20 mouse cellular contexts compared by ENCODE assay signal in the genomic region with DNA sequence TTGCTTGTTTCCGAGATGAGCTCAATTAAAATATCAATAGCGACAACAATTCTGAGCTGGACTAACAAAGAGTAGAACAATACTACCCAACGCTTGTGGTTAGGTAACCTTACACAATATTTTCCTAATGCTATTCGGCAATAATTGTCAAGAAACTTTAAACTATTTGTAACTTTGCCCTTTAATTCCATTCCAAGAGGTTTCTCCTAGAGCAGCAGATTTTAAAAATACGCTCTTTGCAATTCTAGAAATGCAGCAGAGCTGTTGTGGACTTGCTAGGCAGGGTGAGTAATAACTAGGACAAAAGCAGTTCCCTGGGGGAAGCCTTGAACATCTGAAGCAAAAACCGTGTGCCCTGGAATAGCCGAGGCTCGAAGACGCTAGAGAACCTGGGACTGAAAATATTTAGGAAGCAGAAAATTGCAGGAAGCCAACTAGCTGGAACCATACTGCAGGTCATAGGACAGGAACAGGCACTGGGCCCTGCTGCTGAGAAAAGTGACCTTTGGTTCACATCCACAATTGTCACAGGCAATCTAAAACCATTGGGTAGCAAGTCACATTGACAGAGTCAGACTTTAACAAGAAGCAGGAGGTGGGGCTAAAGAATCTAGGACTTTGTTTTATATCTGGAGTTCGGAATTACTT. TPM values are rescaled to one million over a fixed set of nuclear protein-coding genes. Genes with fewer than 3 reads are reported as not detected.
DNase-seq lines count a peak whose midpoint lies in the region; ATAC-seq lines count a peak whose summit lies in the region.
"Had no signal": no experiment of that assay in that cellular context is flagged by ENCODE, and none has a peak within 500 bp of the region (broad histone marks: within the 10 kb centered on the region; RNA-seq: fewer than 3 reads in every experiment).

No protein-coding gene starts in this region.

- H3K36me3 ChIP-seq in kidney, embryonic 15.5 days: no peaks in the 10 kb centered on the region
- no peaks in the 10 kb centered on the region for H3K36me3 ChIP-seq in embryonic facial prominence, embryonic 10.5 days (replicated peaks)
- H3K36me3 ChIP-seq: embryonic facial prominence, embryonic 15.5 days; heart, embryonic 13.5 days; hindbrain, embryonic 15.5 days; midbrain, embryonic 10.5 days had no signal

- WGBS in kidney, embryonic 15.5 days: 66% methylated on average over 10 of the region's 10 CpGs
- WGBS in embryonic facial prominence, embryonic 10.5 days: 72% methylated on average over 10 of the region's 10 CpGs
- 57% methylated on average over 10 of the region's 10 CpGs for WGBS in large intestine, adult 2 months

- no peak overlapping the region for H3K4me3 ChIP-seq in kidney, embryonic 15.5 days (replicated peaks)
- H3K4me3 ChIP-seq in embryonic facial prominence, embryonic 10.5 days: no peak overlapping the region
- H3K4me3 ChIP-seq: embryonic facial prominence, embryonic 15.5 days; heart, embryonic 13.5 days; hindbrain, embryonic 15.5 days; midbrain, embryonic 10.5 days had no signal

- no peaks in the 10 kb centered on the region for H3K4me1 ChIP-seq in kidney, embryonic 15.5 days
- peaks cover 4% of the 10 kb centered on the region; the same call in 1 of the 2 replicates for H3K4me1 ChIP-seq in embryonic facial prominence, embryonic 10.5 days
- H3K4me1 ChIP-seq: embryonic facial prominence, embryonic 15.5 days; heart, embryonic 13.5 days; hindbrain, embryonic 15.5 days; midbrain, embryonic 10.5 days had no signal

- ATAC-seq in kidney, embryonic 15.5 days (replicated peaks; ENCODE audit: low FRiP score): no peak
- ATAC-seq in erythroblast, adult 5-6 weeks (replicated peaks; ENCODE audit: low FRiP score, poor library complexity, severe bottlenecking): no peak
- ATAC-seq: CD4-positive, CD25-positive, alpha-beta regulatory T cell, adult 4 months; Patski had no signal

- H3K27ac ChIP-seq in kidney, embryonic 15.5 days: no peak overlapping the region
- no peak overlapping the region for H3K27ac ChIP-seq in embryonic facial prominence, embryonic 10.5 days (replicated peaks)
- H3K27ac ChIP-seq: embryonic facial prominence, embryonic 15.5 days; heart, embryonic 13.5 days; hindbrain, embryonic 15.5 days; midbrain, embryonic 10.5 days; stomach, postnatal 0 days had no signal

- no peak overlapping the region for H3K9ac ChIP-seq in kidney, embryonic 15.5 days
- H3K9ac ChIP-seq: embryonic facial prominence, embryonic 15.5 days; heart, embryonic 13.5 days; hindbrain, embryonic 15.5 days had no signal

- H3K27me3 ChIP-seq in kidney, embryonic 15.5 days: no peaks in the 10 kb centered on the region
- H3K27me3 ChIP-seq in embryonic facial prominence, embryonic 10.5 days (replicated peaks; ENCODE audit: low read depth, poor library complexity, severe bottlenecking): no peaks in the 10 kb centered on the region
- H3K27me3 ChIP-seq: embryonic facial prominence, embryonic 15.5 days; heart, embryonic 13.5 days; hindbrain, embryonic 15.5 days; Patski had no signal

- no peaks in the 10 kb centered on the region for H3K9me3 ChIP-seq in kidney, embryonic 15.5 days (replicated peaks)
- H3K9me3 ChIP-seq in embryonic facial prominence, embryonic 10.5 days: no peaks in the 10 kb centered on the region
- H3K9me3 ChIP-seq: embryonic facial prominence, embryonic 15.5 days; heart, embryonic 13.5 days; hindbrain, embryonic 15.5 days; midbrain, embryonic 10.5 days had no signal

- DNase-seq in kidney, adult 11 months: peak; percentile 68
- DNase-seq in embryonic facial prominence, embryonic 10.5 days (ENCODE audit: low spot score): peak; percentile 19
- peak; percentile 85 for DNase-seq in kidney, adult 9 months
- DNase-seq in large intestine, adult 2 months (ENCODE audit: low read depth, low spot score): peak; percentile 39
- no peak for DNase-seq in lung, postnatal 36 days
- DNase-seq: adrenal gland, postnatal 25 days; cerebellum, adult 11 months; cerebellum, postnatal 14 days; lung, adult 18-20 months; lung, postnatal 4 days; retina, postnatal 1 day had no signal

- H3K4me2 ChIP-seq in kidney, embryonic 15.5 days: no peak overlapping the region
- H3K4me2 ChIP-seq: embryonic facial prominence, embryonic 15.5 days; heart, embryonic 13.5 days; hindbrain, embryonic 15.5 days had no signal

RNA-seq across cellular contexts. Expression of a gene that starts 24.7 kb away (rescaled TPM):
- 36.0 and 39.9 TPM in 2 replicates for polyA plus RNA-seq in kidney, embryonic 15.5 days (2015; fragmentation: Nextera tagmentation; extraction: Ambion mirVana)
- polyA plus RNA-seq in embryonic facial prominence, embryonic 10.5 days (2016; fragmentation: Nextera tagmentation; extraction: Ambion mirVana): 26.1 and 26.9 TPM in 2 replicates
- polyA plus RNA-seq in large intestine, adult 2 months (2012; rRNA removed): 14.2 and 14.3 TPM in 2 replicates
- total RNA-seq in erythroblast, adult 5-6 weeks (2015; ENCODE audit: low replicate concordance): 2.9 and 3.7 TPM in 2 replicates
- total RNA-seq in erythroblast, adult 5-6 weeks (2017; ENCODE audit: low replicate concordance): 2.0 TPM in 1 of 2 replicates, not detected in the other
